Mouse (Mus musculus): ENCODE results near the gene Gm37240.

DNA sequence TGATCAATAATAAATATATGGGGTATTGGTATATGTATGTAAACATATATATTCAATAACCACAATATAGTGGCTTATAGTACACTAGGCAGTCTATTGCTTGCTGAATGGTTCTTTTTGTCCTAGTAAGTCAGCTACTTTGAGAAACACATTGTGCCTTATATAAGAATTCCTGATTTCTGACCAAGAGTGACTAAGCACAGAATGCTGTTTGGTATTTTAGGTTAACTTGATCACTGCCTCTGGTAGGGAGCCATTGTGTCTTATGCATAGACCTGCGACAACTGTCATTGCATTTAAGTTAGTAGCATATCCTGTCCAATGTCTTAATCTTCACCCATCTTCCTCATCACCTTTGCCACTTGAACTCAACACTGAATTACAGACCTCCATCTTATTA lies 267.6 kb downstream of the Gm37240 start:
- TF ChIP-seq CTCF (IDR thresholded peaks at IDR 0.05; ENCODE audit: borderline replicate concordance, extremely low read depth, insufficient read depth, insufficient read length) (no peak), POLR2A (IDR thresholded peaks at IDR 0.05; ENCODE audit: borderline replicate concordance, extremely low read depth, insufficient read depth, insufficient read length, poor library complexity, severe bottlenecking) (no peak)
